Mouse (Mus musculus) right cerebral cortex, postnatal 10 days (tissue): ENCODE measurements around the gene Bcor.
A peak's percentile ranks its signal among the peaks of the same experiment; 100 is the strongest.

Experiments
- DNase-seq, 2 experiments: peaks; one replicate each; pipeline ENCODE4 v3.0.0; 2021; ENCODE audit warnings: low spot score in 2 of 2

Bcor gene

DNA sequence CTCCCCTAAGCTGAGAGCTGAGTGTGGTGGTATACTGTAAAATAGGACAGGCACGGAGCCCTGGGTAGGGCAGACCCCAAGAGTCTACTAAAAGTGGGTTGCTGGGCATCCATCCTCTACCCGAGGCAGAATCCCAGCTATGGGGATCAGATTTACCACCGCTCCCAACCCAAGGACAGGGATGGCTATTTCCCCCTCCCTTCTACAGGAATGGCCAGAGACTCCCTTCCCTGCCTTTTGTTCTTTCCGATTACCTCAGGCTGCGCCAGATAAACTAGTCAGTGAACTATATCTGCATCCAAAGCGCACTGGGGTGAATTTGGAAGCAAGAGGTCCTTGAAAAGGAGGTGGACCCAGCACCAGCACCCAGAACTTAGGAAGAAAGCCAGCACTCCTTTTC is 93.1 kb downstream of the Bcor start:
- DNase-seq, result no peak

DNA sequence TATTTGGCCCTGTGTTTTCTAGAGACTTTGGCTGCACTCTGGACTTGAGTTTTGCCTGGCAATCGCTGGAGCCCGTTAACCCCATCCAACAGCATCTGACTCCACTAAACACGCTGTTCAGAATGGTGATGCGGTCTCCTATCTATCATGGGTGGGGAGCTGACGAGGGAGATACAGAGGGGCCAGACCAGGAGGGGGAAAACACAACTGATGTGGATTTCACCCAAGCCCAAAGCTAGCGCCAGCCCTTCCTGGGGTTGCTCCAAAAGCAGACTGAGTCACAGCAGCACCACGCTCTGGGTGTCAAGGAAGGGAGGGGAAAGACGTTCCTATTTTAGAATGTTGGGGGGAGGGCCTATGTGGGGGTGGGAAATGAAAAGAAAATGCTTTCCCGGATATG is 94.4 kb downstream of the Bcor start:
- no peak for DNase-seq

DNA sequence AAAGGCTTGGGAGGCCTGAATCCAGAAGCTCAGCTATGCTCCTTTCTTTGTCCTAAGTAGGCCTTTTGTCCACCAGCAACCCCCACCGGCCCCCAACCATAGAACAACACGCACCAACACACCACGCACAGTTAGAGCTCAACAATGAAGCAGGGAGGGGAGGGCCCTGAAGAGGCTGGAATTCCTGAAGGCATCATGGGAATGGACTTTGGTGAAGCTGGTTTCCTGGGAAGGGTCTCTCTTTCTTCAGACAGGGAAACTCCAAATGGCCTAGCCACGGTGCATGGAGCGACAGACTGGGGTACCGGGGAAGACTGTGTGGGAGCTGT is 97.3 kb downstream of the Bcor start:
- DNase-seq, result no peak

DNA sequence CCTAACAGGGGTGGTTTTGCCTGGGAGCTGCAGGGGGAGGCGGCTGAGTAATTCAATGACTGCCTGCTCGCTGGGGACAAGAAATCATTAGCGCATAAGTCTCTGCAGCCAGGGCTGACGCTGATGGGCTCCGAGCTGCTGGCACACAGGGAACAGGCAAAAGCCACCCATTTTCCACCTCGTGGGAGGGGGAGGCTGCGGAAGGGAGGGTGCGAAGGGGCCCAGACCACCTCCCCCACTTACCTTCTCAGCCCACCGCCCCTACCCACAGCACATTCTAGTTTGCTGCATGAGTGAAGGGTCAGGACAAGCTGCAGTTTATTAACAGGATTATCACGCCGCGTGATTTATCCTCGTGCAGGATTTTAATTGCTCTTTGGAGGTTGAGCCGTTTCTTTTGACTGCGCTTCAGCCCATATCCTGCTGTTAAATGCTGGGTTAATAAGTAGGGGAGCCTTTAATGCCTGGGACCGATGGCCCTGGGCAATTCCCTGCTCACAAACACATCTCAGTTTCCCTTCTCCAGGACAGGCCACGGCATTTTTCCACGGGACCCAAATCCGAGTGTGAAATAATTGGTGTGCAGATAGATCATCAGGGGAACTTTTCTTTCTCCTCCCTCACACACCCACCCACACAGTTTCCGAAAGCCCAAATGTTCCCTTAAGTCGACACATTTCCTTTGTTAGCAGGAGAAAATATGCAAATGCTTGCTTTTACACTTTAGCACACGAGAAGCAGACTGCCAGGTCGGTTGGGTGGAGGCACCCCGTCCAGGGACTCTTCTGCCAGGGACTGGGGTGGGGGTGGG is 97.8 kb downstream of the Bcor start:
- no peak for DNase-seq

DNA sequence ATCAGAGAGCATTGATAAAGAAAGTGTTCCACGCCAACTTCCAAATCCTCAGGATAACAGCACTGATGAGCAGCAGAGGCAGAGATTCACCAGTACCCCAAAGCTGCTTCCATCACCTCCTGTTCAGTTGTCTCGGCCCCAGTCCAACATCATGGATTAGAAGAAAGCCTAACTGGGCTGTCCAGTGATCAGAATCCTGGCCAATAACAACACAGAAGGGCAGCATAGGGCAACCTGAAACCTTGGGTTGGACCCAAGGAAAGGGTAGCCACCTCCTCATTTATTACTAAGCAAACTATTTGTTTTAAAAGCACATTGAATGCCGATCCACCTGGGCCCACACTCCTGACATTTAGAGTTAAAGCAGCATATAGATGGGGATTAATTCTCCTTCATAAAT is 99.3 kb downstream of the Bcor start:
- no peak for DNase-seq

DNA sequence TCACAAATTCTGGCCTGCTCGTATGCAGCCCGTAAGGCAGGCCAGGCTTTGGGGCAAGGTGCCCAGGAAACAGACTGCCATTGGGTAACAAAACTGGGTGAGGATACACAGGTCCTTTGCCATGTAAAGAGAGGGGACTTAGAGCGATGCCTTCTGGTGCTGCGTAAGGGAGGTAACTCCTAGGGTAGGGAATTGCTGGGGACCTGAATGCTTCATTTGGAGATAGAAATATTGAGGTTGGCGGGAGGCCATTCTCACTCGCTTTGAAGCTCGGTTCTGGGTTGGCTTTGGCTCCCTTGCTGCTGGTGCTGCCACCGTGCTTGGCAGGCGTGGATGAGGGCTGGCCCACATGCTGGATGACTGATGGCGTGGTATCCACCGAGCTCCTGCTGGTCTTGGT is 102.9 kb downstream of the Bcor start:
- DNase-seq, result no peak

DNA sequence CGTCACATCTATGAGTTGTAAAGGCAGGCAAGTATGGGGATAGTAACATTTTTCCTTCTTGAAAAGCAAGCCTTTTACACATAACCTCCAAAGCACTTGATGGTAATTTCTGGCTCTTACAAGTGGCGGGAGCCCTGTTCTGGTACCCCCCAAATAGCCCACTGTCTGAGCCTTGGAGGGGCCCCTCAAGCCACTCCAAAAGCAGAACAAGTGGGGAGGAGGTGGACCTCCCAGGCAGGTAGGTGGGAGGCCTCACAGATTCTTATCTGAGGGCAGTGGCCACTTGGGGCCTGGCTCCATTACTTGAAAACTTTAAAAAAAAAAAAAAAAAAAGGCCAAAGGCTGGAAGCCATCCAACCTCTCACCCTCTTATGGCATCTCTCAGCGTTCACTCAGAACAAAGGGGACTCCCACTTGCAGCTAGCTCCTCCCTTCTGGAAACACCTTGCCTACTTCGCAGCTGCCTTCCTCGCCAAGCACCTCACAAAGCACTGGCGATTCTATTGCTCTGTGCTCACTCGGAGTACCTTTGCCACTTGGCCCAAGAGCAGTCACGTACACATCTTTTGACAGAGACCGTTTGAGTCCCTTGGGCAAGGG is 106.7 kb downstream of the Bcor start:
- no peak for DNase-seq

DNA sequence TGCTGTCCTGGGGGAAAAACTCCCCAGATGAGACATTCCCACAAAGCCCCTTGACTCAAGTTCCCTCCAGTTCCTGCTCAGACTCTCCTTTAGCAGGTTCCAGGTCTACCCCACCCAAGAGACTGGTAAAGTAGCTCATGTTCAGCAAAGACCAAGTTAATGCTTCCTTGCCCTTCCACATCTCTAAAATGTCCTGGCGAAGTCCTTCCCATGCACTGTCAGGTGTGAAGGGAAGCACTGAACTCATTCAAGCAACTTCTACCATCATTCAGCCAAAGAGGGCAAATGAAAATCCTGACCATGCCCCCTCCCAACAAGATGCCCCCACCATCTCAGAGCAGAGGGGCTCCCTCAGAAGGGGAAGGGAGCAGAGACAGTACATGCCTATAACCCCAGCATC is 107.5 kb downstream of the Bcor start:
- no peak for DNase-seq

DNA sequence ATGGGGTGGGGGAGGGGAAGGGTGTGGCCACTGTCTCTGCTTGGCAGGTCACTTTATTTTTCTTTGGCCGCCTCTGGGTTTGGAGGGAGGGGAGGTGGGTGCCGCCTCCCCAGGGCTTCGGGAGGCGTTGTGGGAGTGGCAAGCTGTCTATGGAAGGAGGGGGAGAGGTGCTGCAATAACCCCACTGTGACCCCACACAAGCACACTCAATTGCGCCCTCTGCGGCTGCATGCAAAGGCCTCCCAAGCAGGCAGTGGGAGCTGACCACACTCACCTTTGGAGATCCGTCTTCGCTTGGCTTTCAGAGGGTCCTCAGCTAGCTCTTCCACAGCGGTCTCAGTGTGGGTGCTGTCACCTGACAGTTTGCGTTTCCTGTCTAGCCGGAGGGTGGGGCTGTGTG is 111.4 kb downstream of the Bcor start:
- DNase-seq, result no peak

DNA sequence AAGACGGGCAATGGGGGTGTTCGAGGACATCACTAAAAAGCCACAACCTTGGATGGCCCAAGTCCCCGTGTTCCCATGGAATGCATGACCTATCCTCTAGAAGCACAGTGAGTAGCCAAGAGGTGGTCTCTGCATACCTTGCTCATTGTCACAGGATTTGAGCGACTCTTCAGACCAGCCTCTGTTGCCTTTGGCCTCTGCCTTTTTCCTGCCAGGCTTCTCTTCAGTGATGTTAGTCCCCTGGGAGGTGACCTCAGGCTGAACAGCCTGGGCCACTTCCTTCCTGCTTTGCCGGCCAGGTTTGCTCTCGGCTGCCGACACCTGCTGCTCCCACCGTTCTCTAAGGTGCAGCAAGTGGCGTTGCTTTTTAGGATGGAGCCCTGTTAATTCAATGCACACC is 112.0 kb downstream of the Bcor start:
- DNase-seq, result no peak

DNA sequence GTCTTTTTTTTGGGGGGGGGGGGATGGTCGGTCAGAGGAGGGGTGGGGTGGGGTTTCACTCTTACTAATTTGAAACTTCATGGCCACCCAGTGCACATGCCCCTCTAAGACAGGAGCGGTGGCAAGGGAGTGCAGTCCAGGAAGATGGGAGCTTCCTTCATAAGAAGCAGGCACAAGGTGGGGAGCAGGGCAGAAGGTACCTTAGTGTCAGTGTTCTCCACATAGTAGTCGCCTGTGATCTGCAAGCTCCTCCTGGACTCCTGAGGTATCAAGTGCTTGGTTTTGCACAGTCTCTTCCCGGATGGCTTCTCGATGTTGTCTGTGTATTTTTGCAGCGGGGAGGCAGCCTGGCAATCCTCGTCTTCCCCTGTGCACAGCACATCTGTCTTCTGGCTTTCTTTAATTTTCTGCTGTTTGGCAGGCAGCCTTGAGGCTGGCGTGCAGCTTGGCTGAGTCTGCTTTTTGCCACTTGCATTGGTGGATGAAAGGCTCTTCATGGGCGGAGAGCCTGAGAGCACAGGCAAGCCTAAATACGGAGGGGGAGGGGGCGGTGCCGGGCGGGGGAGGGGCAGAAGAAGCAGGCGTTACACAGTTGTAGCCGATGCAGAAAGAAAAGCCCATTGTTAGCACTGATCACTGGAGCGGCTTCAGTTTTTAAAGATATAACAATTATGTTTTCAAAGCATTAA is 112.8 kb downstream of the Bcor start:
- DNase-seq, result peak; percentile 51 to 56

DNA sequence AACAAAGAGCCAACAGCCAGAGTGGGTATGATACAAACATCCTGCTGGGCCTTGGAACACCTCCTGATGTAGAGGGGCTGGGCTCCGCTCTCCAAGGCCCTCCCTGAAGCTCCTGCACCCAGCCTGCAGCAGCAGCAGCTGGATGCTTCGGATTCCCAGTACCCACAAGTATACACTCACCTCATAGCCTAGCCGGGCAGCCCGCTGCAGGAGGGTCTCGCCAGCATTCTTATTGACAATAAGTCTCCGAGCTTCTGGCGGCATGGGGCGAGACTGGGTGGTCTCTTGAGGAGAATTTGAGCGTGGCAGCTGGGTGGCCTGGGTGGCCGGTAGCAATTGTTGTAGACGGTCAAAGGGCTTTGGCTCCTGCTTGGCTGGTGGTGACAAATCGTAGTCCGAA is 113.5 kb downstream of the Bcor start:
- DNase-seq, result no peak

DNA sequence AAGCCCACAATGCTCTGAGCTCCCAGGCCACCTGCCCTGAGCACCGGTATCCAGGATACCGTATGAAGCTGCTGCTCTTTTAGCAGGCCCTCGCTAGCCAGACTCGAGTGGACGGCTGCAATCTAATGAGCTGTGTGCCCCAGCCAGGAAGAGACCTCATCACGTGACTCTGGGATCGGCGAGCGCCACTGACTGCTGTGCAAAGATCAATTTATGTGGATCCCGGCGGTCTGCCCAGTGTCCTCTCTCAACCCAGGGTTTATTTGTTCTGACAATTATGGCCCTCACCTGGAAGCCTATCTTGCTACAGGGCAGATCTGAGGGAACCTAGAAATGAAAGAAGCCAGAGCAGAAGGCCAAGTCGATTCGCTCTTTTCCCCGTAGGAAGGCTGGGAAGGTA is 116.8 kb downstream of the Bcor start:
- no peak for DNase-seq

DNA sequence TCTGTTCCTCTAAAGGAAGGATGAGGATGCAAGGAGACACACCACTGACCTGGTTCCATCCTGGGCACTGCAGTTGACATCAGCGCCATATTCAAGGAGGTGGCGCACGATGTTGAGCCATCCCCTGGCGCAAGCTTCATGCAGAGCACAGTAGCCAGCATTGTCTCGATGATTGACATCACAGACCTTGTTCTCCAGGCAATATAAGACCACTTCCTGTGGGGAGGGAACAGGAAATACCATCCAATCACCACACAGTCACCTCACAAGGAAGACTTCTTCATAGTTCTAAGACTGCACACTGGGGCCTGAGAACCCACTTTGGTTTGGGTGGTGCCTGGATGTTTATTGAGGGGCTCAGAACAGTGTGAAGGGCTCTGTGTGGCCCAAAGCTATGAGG is 118.7 kb downstream of the Bcor start:
- DNase-seq, result no peak

DNA sequence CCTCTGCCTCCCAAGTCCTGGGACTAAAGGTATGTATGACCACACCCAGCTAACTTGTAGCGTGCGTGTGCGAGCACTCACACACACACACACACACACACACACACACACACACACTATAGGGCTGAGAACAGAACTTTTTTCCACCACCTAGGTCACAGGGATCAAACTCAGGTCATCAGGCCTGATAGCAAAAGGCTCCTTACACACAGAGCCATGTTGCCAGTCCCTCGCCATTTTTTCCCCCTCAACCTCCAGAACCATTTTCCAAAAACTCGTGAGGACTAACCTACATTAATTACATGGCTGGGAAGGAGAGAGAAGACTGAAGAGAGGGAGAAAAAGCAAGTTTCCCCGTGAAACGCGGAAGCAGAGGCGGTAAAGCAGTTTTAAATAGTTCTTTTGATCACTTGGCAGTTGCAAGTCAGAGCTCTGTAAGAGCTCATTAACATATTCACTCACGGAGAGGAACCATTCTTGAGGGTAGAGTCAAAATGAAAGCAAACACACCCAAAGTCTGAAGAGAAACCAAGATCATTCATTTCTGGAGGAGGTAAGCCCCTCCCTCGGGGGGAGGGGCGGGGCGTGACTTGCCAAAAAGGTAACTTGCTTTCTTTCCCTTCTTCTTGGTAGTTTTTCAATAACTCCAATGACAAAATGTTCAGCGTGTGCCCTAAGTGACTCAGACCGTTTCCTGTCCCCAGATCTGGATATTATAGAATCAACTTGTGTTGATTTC is 145.3 kb downstream of the Bcor start:
- DNase-seq, result no peak

DNA sequence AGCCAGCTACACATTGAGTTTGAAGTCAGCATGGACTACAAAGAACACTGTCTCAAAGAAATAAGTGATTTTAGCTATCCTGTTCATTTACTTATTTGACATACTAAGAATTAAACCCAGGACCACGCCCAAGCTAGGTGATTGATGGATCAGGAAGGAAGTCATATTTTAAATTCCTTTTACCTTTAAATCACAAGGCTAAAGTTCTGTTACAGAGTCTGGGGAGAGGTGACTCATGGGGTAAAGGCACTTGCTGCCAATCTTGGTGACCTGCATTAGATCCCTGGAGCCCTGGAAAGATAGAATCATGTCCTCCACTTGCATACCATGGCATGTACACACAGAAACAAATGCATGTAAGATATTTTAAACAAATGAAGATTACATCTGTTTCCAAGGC is 149.5 kb downstream of the Bcor start:
- DNase-seq, result no peak

DNA sequence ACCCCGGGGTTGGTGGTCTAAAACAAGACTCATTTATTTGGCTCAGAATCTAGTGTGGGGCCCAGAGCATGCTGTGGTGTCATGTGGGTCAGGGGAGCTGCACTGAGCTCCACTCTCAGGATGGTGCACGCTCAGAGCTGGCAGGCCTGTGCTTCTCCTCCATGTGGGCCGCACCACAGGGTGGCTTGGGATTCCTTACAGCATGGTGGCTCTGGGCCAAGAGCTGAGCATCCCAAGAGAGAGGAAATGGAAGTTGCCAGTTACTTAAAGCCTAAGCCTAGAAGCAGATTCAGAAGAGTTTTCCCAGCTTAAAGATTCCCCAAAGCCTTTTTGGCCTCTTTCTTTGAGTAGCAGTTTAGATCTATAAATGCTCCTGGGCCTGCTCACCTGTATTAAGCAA is 151.1 kb downstream of the Bcor start:
- no peak for DNase-seq

DNA sequence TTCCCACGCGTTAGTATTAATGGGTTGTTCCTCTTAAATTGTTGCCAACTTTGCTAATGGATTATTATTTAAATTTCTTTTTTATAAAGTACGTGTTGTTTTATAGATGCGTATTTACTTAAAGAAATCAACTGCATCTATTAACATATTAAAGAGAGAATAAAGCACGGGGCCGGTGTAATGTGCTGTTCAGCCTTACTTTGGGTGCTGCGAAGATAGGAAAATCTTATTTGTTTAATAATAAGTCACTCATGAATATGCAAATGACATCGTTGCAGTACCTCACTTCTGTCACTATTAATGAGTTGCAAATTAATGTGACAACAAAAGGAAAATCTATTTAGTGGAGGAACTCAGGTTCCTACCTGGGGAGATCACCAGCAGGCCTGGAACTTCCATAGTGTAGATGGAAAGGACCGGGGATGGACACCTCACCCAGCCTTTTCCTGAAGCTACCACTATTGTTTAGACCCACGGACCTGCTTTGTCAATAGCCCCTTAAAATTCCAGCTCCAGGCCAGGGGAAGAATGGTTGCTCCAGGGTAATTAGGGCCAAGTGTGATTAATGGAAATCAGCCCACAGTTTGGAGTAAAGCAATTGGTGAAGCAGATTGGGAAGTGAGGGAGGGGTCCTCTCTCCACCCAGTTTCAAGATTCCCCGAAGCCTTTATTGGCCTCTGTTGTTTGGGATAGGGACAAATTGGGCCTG is 152.2 kb downstream of the Bcor start:
- no peak for DNase-seq

DNA sequence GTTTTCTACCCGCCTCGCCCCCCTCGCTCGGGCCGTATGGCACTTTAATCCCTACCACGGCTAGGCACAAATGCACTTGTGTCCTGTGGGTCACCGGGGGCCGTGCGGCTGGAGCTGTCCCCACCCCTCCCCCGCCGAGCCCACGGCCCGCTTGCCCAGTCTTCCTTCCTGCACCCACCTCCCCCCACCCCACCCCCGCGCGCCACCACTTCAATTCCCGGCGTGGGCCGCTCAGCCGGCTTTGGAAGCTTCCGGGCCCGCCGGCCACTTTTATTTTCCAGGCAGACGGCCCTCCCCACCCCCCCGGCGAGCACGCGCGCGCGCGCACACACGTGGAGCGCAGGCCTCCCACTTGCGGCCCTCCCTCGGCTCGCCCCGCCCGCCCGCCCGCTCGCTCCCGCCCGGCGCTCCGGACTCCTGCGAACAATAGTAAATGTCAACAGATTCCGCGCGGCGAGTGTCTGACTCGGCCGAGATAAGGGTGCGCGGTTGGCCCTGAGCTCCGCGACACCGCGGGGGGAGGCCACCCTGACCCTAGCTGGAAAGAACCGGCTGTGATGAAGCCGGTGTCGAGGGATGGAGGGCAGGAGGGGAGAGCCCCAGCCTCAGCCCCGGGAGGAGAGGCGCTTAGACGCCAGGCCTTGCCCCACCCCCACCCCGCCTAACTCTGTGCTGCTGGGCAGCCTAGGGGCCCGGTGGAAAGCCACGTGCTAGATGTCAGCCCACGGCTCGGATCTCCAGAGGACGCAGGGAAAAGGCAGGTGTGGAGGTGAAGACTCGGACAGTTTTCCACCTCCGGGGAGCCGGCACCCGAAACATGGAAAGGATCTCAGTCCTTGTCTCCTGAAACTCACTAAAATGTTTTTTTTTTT is 153.0 kb downstream of the Bcor start:
- peak; percentile 27 to 53 for DNase-seq

DNA sequence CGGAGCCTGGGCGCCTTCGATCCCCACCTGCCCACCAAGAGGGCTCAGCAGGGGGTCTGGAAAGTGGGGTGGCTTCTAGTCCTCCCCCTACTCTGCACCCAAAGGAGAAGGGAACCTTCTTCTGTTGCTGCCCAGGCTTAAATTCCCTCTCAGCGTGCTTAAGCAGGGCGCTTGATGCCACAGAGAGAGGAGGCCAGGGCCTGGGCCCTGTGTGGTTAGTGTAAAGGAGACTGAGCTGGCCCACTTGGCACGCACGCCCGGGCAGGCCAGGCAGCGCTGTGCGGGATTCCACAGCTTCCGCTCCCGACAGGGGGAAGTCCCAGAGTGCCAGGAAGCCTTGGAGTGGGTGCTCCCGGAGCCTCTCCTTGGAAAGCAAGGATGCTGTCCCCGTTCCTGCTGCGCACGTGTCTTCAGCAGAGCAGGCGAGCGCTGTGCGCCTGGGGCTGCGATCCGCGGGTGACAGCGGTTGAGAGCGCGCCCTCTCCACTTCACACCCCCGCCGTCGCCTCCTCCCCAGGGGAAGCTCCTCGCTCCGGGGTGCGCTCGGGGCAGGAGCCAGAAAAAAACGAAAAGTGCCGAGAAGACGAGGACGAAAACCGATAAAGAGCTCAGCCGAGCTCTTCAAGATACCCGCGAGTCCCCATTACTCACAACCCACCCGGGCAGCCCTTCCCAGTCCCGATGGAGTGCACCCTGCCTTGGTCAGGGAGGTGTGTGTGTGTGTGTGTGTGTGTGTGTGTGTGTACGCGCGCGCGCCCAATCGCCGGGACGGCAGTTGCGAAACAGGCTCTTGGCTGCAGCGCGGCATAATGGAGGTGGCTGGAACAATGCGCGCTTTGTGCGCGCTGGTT is 153.9 kb downstream of the Bcor start:
- peak; percentile 70 to 71 for DNase-seq
